9 mouse cellular contexts compared by ENCODE assay signal in the genomic region with DNA sequence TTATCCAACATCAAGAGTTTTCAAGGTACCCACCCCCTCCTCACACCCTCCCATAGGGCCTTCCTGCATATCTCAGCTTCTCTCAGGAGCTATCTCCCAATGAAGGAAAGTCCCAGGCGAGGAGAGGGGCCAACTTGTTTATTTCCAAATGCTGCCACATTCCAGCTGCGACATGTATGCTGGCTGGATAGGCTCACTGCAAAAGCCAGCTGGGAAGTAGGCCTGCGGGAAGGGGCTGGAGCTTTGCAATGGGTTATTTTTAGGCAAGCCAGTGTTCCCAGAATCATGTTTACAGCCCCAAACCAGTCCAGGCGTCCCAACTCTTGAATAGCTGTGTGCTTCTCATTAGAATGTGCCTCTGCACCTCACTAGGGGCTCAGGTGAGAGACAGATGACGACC. TPM values are rescaled to one million over a fixed set of nuclear protein-coding genes. Genes with fewer than 3 reads are reported as not detected.
A peak's percentile ranks its signal among the peaks of the same experiment; 100 is the strongest.
DNase-seq lines count a peak whose midpoint lies in the region; ATAC-seq lines count a peak whose summit lies in the region.
"Had no signal": no experiment of that assay in that cellular context is flagged by ENCODE, and none has a peak within 500 bp of the region (broad histone marks: within the 10 kb centered on the region; RNA-seq: fewer than 3 reads in every experiment).

No protein-coding gene starts in this region.

- H3K9ac ChIP-seq in forebrain, embryonic 14.5 days (ENCODE audit: low read length) = no peak overlapping the region
- H3K9ac ChIP-seq: liver, embryonic 14.5 days had no signal

- no peak overlapping the region for H3K4me2 ChIP-seq in forebrain, embryonic 14.5 days (ENCODE audit: low read length)

- H3K27ac ChIP-seq in forebrain, embryonic 14.5 days (ENCODE audit: low read depth, low read length) = peak overlapping the region; percentile 39; the same call in 1 of the 2 replicates
- peak overlapping the region; percentile 87 for H3K27ac ChIP-seq in hindbrain, embryonic 10.5 days
- H3K27ac ChIP-seq in limb, embryonic 10.5 days = peak overlapping the region; percentile 73; the same call in 1 of the 2 replicates
- H3K27ac ChIP-seq: liver, embryonic 14.5 days had no signal

- no peaks in the 10 kb centered on the region for H3K9me3 ChIP-seq in forebrain, embryonic 14.5 days (replicated peaks; ENCODE audit: control insufficient read depth, low read length)
- H3K9me3 ChIP-seq in hindbrain, embryonic 10.5 days = no peaks in the 10 kb centered on the region
- no peaks in the 10 kb centered on the region for H3K9me3 ChIP-seq in limb, embryonic 10.5 days (replicated peaks)

- H3K4me3 ChIP-seq in forebrain, embryonic 14.5 days (ENCODE audit: low read depth, low read length) = no peak overlapping the region
- no peak overlapping the region for H3K4me3 ChIP-seq in hindbrain, embryonic 10.5 days
- no peak overlapping the region for H3K4me3 ChIP-seq in limb, embryonic 10.5 days

- 49% methylated on average over 5 of the region's 5 CpGs for WGBS in forebrain, embryonic 14.5 days
- WGBS in hindbrain, embryonic 10.5 days = 61% methylated on average over 5 of the region's 5 CpGs
- WGBS in limb, embryonic 10.5 days = 54% methylated on average over 5 of the region's 5 CpGs

- ATAC-seq in forebrain, embryonic 14.5 days = no peak

- H3K4me1 ChIP-seq in forebrain, embryonic 14.5 days (ENCODE audit: control insufficient read depth, insufficient read depth, low read length) = peaks cover 15% of the 10 kb centered on the region
- H3K4me1 ChIP-seq in hindbrain, embryonic 10.5 days (replicated peaks) = peaks cover 75% of the 10 kb centered on the region
- peaks cover 35% of the 10 kb centered on the region for H3K4me1 ChIP-seq in limb, embryonic 10.5 days

- peak; percentile 50 to 57 for DNase-seq in layer of hippocampus, adult 8-10 months (ENCODE audit: low spot score in 2 of 2)
- DNase-seq in layer of hippocampus, adult 9-10 months (ENCODE audit: low spot score) = no peak
- no peak for DNase-seq in forebrain, embryonic 14.5 days (ENCODE audit: low spot score)
- DNase-seq in hindbrain, embryonic 10.5 days (ENCODE audit: low spot score) = no peak
- DNase-seq in limb, embryonic 10.5 days (ENCODE audit: low spot score) = no peak
- peak; percentile 54 for DNase-seq in right cerebral cortex, postnatal 25 days
- DNase-seq in cerebellum, postnatal 14 days = no peak
- DNase-seq in adrenal gland, postnatal 36 days = no peak

- H3K36me3 ChIP-seq in forebrain, embryonic 14.5 days (ENCODE audit: control insufficient read depth, insufficient read depth, low read length) = no peaks in the 10 kb centered on the region
- H3K36me3 ChIP-seq in hindbrain, embryonic 10.5 days = no peaks in the 10 kb centered on the region
- H3K36me3 ChIP-seq in limb, embryonic 10.5 days = no peaks in the 10 kb centered on the region

- no peaks in the 10 kb centered on the region for H3K27me3 ChIP-seq in forebrain, embryonic 14.5 days (replicated peaks; ENCODE audit: control insufficient read depth, insufficient read depth, low read length)
- H3K27me3 ChIP-seq in hindbrain, embryonic 10.5 days (ENCODE audit: insufficient read depth, poor library complexity, severe bottlenecking) = no peaks in the 10 kb centered on the region
- no peaks in the 10 kb centered on the region for H3K27me3 ChIP-seq in limb, embryonic 10.5 days (ENCODE audit: low read depth, poor library complexity, severe bottlenecking)

RNA-seq across cellular contexts. Expression of gene Ksr1, which starts 51.5 kb away (rescaled TPM):
- 100 to 1,000 TPM; 138 to 198 (median 174) TPM for total RNA-seq in layer of hippocampus, adult 8-10 months (2022)
- 4.7 and 7.2 TPM in 2 replicates for polyA plus RNA-seq in forebrain, embryonic 14.5 days (2014; fragmentation: Nextera tagmentation; extraction: Ambion mirVana)
- polyA plus RNA-seq in hindbrain, embryonic 10.5 days (2016; fragmentation: Nextera tagmentation; extraction: Ambion mirVana) = 2.7 and 5.2 TPM in 2 replicates
- 1.0 and 1.3 TPM in 2 replicates for polyA plus RNA-seq in limb, embryonic 10.5 days (2016; fragmentation: Nextera tagmentation; extraction: Ambion mirVana)
- total RNA-seq in adrenal gland, postnatal 36 days (2021) = 10 to 100 TPM in 1 of 2 experiments, 1 to 10 TPM in 1; 9.1 to 10.0 TPM

Comparison
In these comparisons a context has a peak if more than half of its experiments do, and no peak if none do; other contexts are left out.
1. DNase-seq: peak in layer of hippocampus, adult 8-10 months (2 of 2) and right cerebral cortex, postnatal 25 days (single experiment); none in layer of hippocampus, adult 9-10 months (single experiment), forebrain, embryonic 14.5 days (single experiment), hindbrain, embryonic 10.5 days (single experiment), limb, embryonic 10.5 days (single experiment), cerebellum, postnatal 14 days (0 of 2) and adrenal gland, postnatal 36 days (0 of 2).
2. Peak in every context shown above with its lines, with median percentiles within 50 percentile points of each other: H3K27ac ChIP-seq.